Mouse (Mus musculus) erythroblast, embryonic 14.5 days (primary cell): ENCODE data around the gene Cux2. TPM values are rescaled to one million over a fixed set of nuclear protein-coding genes. Genes with fewer than 3 reads are reported as not detected.

Experiments used
- H3K27me3 ChIP-seq: 2 replicates; pipeline ENCODE4 v1.6.1; 2012; ENCODE audit warnings: inconsistent platforms; ENCODE audit not compliant: control insufficient read depth
- H3K36me3 ChIP-seq: 2 replicates; pipeline ENCODE4 v1.6.1; 2012; ENCODE audit warnings: mild to moderate bottlenecking, inconsistent platforms; ENCODE audit not compliant: control insufficient read depth
- H3K4me1 ChIP-seq: 2 replicates; pipeline ENCODE4 v1.6.1; 2012; ENCODE audit warnings: inconsistent platforms; ENCODE audit not compliant: control insufficient read depth
- H3K4me3 ChIP-seq: replicated peaks from 2 replicates; pipeline ENCODE3; 2012; ENCODE audit warnings: moderate library complexity, mild to moderate bottlenecking, inconsistent platforms
- H3K9me3 ChIP-seq: 2 replicates; pipeline ENCODE4 v1.6.1; 2012; ENCODE audit warnings: low read length, inconsistent platforms, mixed read lengths; ENCODE audit not compliant: control insufficient read depth
- GATA1 ChIP-seq: IDR thresholded peaks from 2 replicates; pipeline ENCODE4 v1.6.1; 2012; ENCODE audit warnings: low read length, inconsistent platforms, mixed read lengths
- TAL1 ChIP-seq: IDR thresholded peaks from 3 replicates; pipeline ENCODE4 v1.6.1; 2012; ENCODE audit warnings: low read length, inconsistent platforms, mixed read lengths
- polyA plus RNA-seq: library from polyadenylated mRNA; stranded (reverse); fragments of >175 nt; gene quantifications from 2 replicates; pipeline ENCODE4 v1.2.3, GENCODE M21; 2012

The Cux2 gene
- polyA plus RNA-seq, 1 experiment = 0.05 TPM

- TF ChIP-seq GATA1 = no peak
- no peak for TF ChIP-seq TAL1
- H3K27me3 ChIP-seq = no peaks in the 10 kb centered on the region
Measured at GRCm38 (mm10) chr5:122014671-122015070, 35.2 kb downstream of the Cux2 start.

GRCm38 (mm10) chr5:122011289-122011688 lies 38.6 kb downstream of the Cux2 start:
- no peaks in the 10 kb centered on the region for H3K4me1 ChIP-seq
- no peak overlapping the region for H3K4me3 ChIP-seq
- H3K9me3 ChIP-seq = no peaks in the 10 kb centered on the region
- no peaks in the 10 kb centered on the region; the same call in 1 of the 2 replicates for H3K36me3 ChIP-seq
- TF ChIP-seq GATA1 (no peak), TAL1 (no peak)
- H3K27me3 ChIP-seq = no peaks in the 10 kb centered on the region

More at GRCm38 (mm10) chr5:122014671-122015070, 35.2 kb downstream of the Cux2 start:
- Histone ChIP-seq H3K4me1 (no peaks in the 10 kb centered on the region), H3K4me3 (no peak overlapping the region), H3K36me3 (no peaks in the 10 kb centered on the region; the same call in 1 of the 2 replicates), H3K9me3 (no peaks in the 10 kb centered on the region)

GRCm38 (mm10) chr5:122007946-122008441 lies 41.9 kb downstream of the Cux2 start:
- Histone ChIP-seq H3K4me3 (no peak overlapping the region), H3K4me1 (no peaks in the 10 kb centered on the region), H3K36me3 (no peaks in the 10 kb centered on the region; the same call in 1 of the 2 replicates), H3K9me3 (no peaks in the 10 kb centered on the region), H3K27me3 (no peaks in the 10 kb centered on the region)
- no peak for TF ChIP-seq GATA1
- no peak for TF ChIP-seq TAL1

- no peak overlapping the region for H3K4me3 ChIP-seq
- no peaks in the 10 kb centered on the region for H3K27me3 ChIP-seq
- H3K9me3 ChIP-seq = no peaks in the 10 kb centered on the region
- H3K4me1 ChIP-seq = no peaks in the 10 kb centered on the region; the same call in 1 of the 2 replicates
- H3K36me3 ChIP-seq = no peaks in the 10 kb centered on the region
- TF ChIP-seq TAL1 = no peak
- TF ChIP-seq GATA1 = no peak
Measured at GRCm38 (mm10) chr5:122003460-122003859, 46.4 kb downstream of the Cux2 start.

GRCm38 (mm10) chr5:122002148-122002547 lies 47.8 kb downstream of the Cux2 start:
- H3K4me1 ChIP-seq = no peaks in the 10 kb centered on the region; the same call in 1 of the 2 replicates
- H3K9me3 ChIP-seq = no peaks in the 10 kb centered on the region
- H3K4me3 ChIP-seq = no peak overlapping the region
- TF ChIP-seq TAL1 (no peak), GATA1 (no peak)
- H3K27me3 ChIP-seq = no peaks in the 10 kb centered on the region
- no peaks in the 10 kb centered on the region for H3K36me3 ChIP-seq

GRCm38 (mm10) chr5:122001311-122001710 lies 48.6 kb downstream of the Cux2 start:
- H3K4me1 ChIP-seq = no peaks in the 10 kb centered on the region; the same call in 1 of the 2 replicates
- no peaks in the 10 kb centered on the region for H3K36me3 ChIP-seq
- H3K27me3 ChIP-seq = no peaks in the 10 kb centered on the region
- no peak overlapping the region for H3K4me3 ChIP-seq
- no peaks in the 10 kb centered on the region for H3K9me3 ChIP-seq
- TF ChIP-seq TAL1 (no peak), GATA1 (no peak)

- Histone ChIP-seq H3K27me3 (no peaks in the 10 kb centered on the region), H3K9me3 (no peaks in the 10 kb centered on the region), H3K4me3 (no peak overlapping the region), H3K36me3 (no peaks in the 10 kb centered on the region), H3K4me1 (no peaks in the 10 kb centered on the region; the same call in 1 of the 2 replicates)
- TF ChIP-seq TAL1 = no peak
- TF ChIP-seq GATA1 = no peak
Measured at GRCm38 (mm10) chr5:122000381-122000780, 49.5 kb downstream of the Cux2 start.

- no peak for TF ChIP-seq TAL1
- TF ChIP-seq GATA1 = no peak
- Histone ChIP-seq H3K9me3 (no peaks in the 10 kb centered on the region), H3K36me3 (no peaks in the 10 kb centered on the region), H3K4me3 (no peak overlapping the region), H3K27me3 (no peaks in the 10 kb centered on the region), H3K4me1 (no peaks in the 10 kb centered on the region; the same call in 1 of the 2 replicates)
Measured at GRCm38 (mm10) chr5:121998981-121999795, 50.7 kb downstream of the Cux2 start.

- H3K36me3 ChIP-seq = no peaks in the 10 kb centered on the region
- no peak for TF ChIP-seq TAL1
- TF ChIP-seq GATA1 = no peak
- H3K4me1 ChIP-seq = no peaks in the 10 kb centered on the region; the same call in 1 of the 2 replicates
- H3K27me3 ChIP-seq = no peaks in the 10 kb centered on the region
- H3K4me3 ChIP-seq = no peak overlapping the region
- no peaks in the 10 kb centered on the region for H3K9me3 ChIP-seq
Measured at GRCm38 (mm10) chr5:121998281-121998680, 51.6 kb downstream of the Cux2 start.
